Mouse (Mus musculus): Measurements from ENCODE around the gene Arpc4. TPM values are rescaled to one million over a fixed set of nuclear protein-coding genes. Genes with fewer than 3 reads are reported as not detected.

Gene Arpc4
- total RNA-seq, 2 experiments from 2014 or later, result 206 to 214 TPM

GRCm38 (mm10) chr6:113396270-113397030 is 18.5 kb downstream of the Arpc4 start:
- DNase-seq (ENCODE audit: low spot score in 2 of 2), result no peak

- DNase-seq (ENCODE audit: low spot score in 2 of 2), result no peak
These were observed 24.2 kb downstream of the Arpc4 start for GRCm38 (mm10) chr6:113402094-113402493.

DNA sequence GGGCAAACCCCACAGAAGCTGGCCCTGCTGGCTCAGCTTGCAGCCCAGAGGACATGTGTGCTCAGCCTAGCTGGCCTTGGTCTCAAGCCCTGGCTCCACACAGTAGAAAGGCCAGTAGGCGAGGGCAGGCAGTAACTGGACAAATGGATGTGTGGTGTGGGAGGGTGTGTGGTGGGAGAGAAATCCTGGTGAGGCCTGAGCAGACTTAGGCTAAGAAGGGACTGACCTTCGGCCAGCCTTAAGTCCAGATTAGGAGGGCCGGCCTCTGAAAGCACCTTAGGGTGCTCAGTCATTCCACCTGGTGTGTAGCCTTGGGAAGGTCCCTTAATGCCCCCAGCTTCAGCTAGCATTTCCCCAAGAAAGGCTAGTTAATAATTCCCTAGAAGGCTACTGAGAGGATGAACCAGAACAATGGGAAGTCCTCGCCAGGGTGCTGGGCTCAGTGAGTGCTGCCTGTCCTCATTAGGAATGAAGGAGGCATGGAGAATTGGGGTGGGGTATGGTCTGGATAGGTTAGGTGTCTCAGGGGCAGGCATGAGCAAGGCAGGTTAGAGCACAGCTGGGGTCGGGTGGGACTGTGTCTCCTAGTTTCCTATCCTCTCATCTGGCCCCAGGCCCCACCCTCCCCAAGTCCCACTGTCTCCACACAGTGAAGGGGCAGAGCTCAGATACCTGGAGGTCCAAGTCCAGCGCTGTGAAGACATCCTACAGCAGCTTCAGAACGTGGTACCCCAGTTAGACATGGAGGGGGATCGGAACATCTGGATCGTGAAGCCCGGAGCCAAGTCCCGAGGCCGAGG is 26.9 kb downstream of the Arpc4 start:
- DNase-seq (ENCODE audit: low spot score in 2 of 2), result no peak

- DNase-seq (ENCODE audit: low spot score in 2 of 2), result no peak
These were observed 27.6 kb downstream of the Arpc4 start for GRCm38 (mm10) chr6:113405483-113405882.

DNA sequence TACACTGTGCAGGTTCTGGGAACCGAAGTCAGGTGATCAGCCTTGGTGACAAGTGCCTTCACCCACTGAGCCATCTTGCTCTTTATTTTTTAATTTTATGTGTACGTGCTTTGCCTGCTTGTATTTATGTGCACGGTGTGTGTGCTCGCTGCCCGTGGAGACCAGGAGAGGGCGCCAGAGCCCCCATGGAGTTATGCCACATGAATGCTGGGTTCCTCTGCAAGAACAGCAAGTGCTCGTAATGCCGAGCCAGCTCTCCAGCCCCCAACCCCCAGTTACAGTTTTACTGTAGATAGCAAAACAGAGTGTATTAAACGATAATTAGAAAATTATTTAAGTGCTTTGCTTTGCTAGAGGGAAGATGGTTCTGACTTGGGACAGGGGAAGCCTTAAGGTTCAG is 28.8 kb downstream of the Arpc4 start:
- DNase-seq (ENCODE audit: low spot score in 2 of 2), result no peak

DNA sequence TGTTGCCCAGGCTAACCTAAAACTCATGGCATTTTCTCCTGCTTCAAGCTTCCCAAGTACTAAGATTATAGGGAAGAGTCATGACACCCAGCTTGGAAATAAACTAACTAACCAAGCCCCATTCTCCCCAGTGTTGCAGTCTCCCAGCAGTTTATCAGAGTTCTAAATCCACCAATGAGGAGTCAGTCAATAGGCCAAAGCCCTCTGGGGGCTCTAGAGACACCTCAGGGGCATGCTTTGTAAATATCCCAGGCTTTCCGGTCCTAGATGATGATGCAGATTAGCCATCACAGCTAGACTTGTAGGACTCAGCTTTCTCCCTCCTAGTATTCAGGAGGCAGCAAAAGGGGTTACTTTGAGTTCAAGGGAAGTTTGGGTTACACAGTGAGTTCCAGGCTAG is 32.1 kb downstream of the Arpc4 start:
- DNase-seq (ENCODE audit: low spot score in 2 of 2), result no peak

- DNase-seq (ENCODE audit: low spot score in 2 of 2), result no peak
These were observed 38.5 kb downstream of the Arpc4 start for GRCm38 (mm10) chr6:113416416-113416815.

DNA sequence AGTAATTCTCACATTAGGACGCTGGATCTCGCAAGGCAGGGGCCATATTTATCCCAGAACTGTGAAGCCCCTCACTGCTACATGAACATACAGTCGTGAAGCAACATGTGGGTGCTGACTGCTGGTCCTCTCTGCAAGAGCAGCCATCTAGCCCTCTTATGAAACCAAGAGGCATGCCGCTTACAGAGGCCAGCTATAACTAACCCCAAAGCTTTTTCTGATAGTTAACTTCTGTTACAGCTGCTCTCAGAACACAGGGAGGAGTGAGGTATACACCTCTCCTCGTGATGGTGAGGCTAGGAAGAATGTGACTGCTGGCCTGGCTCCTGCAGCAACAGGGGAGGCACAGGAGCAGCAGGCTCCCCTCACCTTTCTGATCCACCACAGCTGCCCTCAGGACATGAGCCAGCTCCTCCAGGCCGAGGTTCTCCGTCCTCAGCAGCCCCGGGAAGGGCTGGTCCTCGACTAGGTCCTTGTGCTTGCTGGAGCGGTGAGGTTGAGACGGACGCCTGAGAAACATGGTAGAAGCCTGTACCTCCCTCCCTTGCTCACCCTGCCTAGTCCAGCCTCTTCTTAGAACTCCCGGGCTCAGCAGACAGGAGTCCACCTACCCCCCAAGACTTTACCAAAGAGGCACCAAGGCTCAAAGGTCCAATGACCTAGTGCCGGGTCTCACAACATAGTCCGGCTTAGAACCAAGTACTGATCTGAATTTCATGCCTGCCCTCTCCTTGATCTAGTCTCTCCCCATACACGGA is 40.7 kb downstream of the Arpc4 start:
- DNase-seq (ENCODE audit: low spot score in 2 of 2), result no peak

- peak; percentile 94 to 97 for DNase-seq (ENCODE audit: low spot score in 2 of 2)
These were observed 41.3 kb downstream of the Arpc4 start, which contains the start of gene Rpusd3 for GRCm38 (mm10) chr6:113419199-113419587. Rpusd3 (minus strand) TSS chr6:113419340.

- DNase-seq (ENCODE audit: low spot score in 2 of 2), result no peak
These were observed 45.1 kb downstream of the Arpc4 start for GRCm38 (mm10) chr6:113423000-113423399.

DNA sequence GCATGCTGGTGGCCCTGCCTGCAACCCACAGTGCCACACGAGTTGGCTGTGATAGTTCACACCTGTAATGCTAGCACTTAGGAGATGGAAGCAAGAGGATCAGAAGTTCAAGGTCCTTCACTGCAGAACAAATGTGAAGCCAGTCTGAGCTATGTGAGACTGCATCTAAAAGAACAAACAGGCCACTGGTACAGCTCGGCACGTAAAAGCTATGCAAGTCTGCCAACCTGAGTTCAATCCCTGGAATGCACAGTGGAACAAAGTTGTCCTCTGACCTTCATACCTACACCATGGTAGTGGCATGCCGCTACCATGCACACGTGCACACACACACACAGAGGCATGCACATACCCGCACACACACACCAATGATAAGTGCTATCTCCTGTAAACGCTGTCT is 46.3 kb downstream of the Arpc4 start:
- no peak for DNase-seq (ENCODE audit: low spot score in 2 of 2)

DNA sequence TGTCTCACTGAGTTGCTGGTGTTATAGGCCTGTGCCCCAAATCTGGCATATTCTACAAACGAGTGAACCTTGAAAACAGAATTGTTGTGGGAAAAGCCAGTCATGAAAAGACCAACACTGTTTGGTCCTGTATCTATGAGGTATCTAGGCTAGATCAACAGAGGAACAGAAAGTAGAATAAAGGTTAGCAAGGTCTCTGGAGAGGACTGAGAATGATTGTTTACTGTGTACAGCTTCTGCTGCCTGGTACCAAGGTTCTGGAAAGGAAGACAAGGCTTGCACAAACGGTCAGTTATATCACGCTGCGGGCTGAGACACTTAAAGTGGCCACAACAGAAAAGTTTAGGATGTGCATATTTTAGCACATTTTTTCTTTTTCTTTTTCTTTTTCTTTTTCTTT is 48.8 kb downstream of the Arpc4 start:
- no peak for DNase-seq (ENCODE audit: low spot score in 2 of 2)

- no peak for DNase-seq (ENCODE audit: low spot score in 2 of 2)
These were observed 49.5 kb downstream of the Arpc4 start for GRCm38 (mm10) chr6:113427397-113427796.

- no peak for DNase-seq (ENCODE audit: low spot score in 2 of 2)
These were observed 50.1 kb downstream of the Arpc4 start for GRCm38 (mm10) chr6:113428006-113428405.

- no peak for DNase-seq (ENCODE audit: low spot score in 2 of 2)
These were observed 52.0 kb downstream of the Arpc4 start for GRCm38 (mm10) chr6:113429965-113430364.

GRCm38 (mm10) chr6:113430846-113431245 is 52.9 kb downstream of the Arpc4 start:
- no peak for DNase-seq (ENCODE audit: low spot score in 2 of 2)

DNA sequence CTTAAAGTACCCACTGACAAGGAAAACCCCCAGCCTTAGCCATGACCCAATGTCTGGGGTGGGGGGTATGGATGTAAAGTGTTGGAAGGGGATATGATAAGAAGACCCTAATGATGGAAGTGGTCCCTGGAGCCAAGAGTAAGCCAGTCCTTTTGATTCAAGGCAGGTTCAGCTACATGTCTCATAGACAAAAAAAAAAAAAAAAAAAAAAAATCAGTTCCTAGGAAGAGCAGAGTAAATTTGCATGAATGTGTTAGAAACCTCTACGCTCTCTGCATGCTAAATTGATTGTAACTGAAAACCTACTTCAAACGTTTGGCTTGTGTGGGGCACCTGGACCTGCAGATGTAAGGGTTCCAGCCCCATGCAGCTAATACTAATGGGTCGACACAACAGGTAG is 53.9 kb downstream of the Arpc4 start:
- no peak for DNase-seq (ENCODE audit: low spot score in 2 of 2)

- no peak for DNase-seq (ENCODE audit: low spot score in 2 of 2)
These were observed 55.7 kb downstream of the Arpc4 start for GRCm38 (mm10) chr6:113433661-113434060.

GRCm38 (mm10) chr6:113434691-113435090 is 56.8 kb downstream of the Arpc4 start:
- no peak for DNase-seq (ENCODE audit: low spot score in 2 of 2)

- DNase-seq (ENCODE audit: low spot score in 2 of 2), result no peak
These were observed 57.8 kb downstream of the Arpc4 start, which contains the start of gene Cidec for GRCm38 (mm10) chr6:113435664-113436205. Cidec (minus strand) TSS chr6:113435760.

DNA sequence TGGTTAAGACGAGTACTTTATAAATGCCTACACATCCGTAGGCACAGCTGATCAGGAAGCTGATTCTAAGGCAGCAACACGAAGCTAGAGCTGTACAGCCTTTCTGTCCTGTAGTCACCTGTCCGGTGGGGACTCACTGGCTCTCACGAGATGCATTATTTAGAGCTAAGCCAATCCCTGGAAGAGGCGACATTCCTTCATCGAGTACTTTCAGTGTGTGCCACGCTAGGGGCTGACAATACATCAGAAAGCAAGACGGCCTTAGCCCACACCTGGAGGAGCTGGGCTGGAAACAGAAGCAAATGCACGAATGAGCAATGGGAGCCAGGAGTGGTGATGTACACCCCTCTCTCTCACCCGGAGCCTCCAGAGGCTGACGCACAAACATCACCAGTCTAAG is 59.2 kb downstream of the Arpc4 start:
- no peak for DNase-seq (ENCODE audit: low spot score in 2 of 2)
